Mouse (Mus musculus) kidney, adult 2 months (tissue): ENCODE results near the gene Pdzrn4.

Source experiments
- CTCF ChIP-seq: fragments of 200-500 bp; conservative IDR thresholded peaks from 2 replicates; pipeline ENCODE4 v1.5.1; 2011; ENCODE audit warnings: low read depth, mild to moderate bottlenecking, control low read depth, low read length, moderate library complexity, mixed read lengths; ENCODE audit not compliant: insufficient read depth, insufficient read length
- POLR2A ChIP-seq: fragments of 200-500 bp; IDR thresholded peaks from one replicate; pipeline ENCODE4 v1.6.1; 2011; ENCODE audit warnings: low read depth, low read length, control low read depth

DNA sequence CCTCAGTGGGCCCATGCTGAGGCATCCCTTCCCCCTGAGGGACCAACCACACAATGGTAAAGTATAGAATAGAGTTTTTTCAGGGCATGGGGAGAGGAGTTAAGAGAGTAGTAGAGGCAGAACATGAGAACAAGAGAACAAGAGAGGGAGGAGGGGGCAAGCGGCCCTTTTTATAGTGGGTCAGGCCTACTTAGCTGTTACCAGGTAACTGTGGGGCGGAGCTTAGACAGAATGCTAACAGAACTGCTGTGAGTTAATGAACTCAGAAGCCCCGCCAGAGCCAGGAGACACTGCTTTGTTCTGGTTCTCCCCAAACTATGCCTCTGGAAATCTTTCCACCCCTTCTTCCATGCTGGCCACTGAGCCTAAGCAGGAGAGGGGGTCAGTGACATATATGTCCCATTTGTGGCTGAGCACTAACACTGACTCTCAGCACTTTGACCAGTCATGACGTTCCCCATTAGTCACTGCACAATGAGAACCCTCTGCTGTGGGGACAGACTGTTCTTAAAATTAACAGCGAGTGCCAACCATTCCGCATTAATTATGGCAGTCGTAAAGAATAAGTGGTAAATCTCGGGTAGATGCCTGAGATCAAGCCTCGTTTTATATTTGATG is 150.7 kb downstream of the Pdzrn4 start:
- TF ChIP-seq CTCF (no peak), POLR2A (no peak)
